Mouse (Mus musculus): Measurements from ENCODE around the gene Gtf2i.

DNA sequence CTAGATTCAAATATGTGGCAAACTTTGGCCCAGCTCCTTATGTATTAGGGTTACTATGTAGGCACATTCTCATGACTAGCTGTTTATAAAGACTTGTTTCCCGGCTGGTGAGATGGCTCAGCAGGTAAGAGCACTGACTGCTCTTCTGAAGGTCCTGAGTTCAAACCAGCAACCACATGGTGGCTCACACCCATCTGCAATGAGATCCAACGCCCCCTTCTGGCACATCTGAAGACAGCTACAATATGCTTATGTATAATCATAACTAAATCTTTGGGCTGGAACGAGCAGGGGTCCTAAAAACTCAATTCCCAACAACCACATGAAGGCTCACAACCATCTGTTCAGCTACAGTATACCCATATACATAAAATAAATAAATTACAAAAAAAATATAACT, 60.8 kb downstream of the Gtf2i start:
- TF ChIP-seq POLR2A (IDR thresholded peaks at IDR 0.05; ENCODE audit: low read depth, low read length) = no peak
- TF ChIP-seq CTCF (IDR thresholded peaks at IDR 0.05; ENCODE audit: extremely low read depth, insufficient read depth, insufficient read length, insufficient replicate concordance) = peak; percentile 10; the same call in 1 of the 2 replicates
